14 mouse cellular contexts compared by ENCODE assay signal in genomic region chrX:134716863-134717262, GRCm38 (mm10). TPM values are rescaled to one million over a fixed set of nuclear protein-coding genes. Genes with fewer than 3 reads are reported as not detected.
A peak's percentile ranks its signal among the peaks of the same experiment; 100 is the strongest.
DNase-seq lines count a peak whose midpoint lies in the region; ATAC-seq and TF ChIP-seq lines count a peak whose summit lies in the region.
"Had no signal": no experiment of that assay in that cellular context is flagged by ENCODE, and none has a peak within 500 bp of the region (broad histone marks: within the 10 kb centered on the region; RNA-seq: fewer than 3 reads in every experiment).

No protein-coding gene starts in this region.

- 0 out of 2 replicates have a peak overlapping the region, but pooled peaks have one; percentile 59 for H3K4me3 ChIP-seq in hindbrain, embryonic 10.5 days
- H3K4me3 ChIP-seq in hindbrain, embryonic 16.5 days (ENCODE audit: low read length) = no peak overlapping the region
- no peak overlapping the region for H3K4me3 ChIP-seq in hindbrain, postnatal 0 days (ENCODE audit: low read length)
- H3K4me3 ChIP-seq in myocyte = no peak overlapping the region
- H3K4me3 ChIP-seq in intestine, embryonic 16.5 days (ENCODE audit: low read length) = no peak overlapping the region

- TF ChIP-seq POLR2A in myocyte (IDR thresholded peaks at IDR 0.05; ENCODE audit: insufficient read length, low read depth) = no peak

- H3K36me3 ChIP-seq in hindbrain, embryonic 10.5 days = peaks cover 17% of the 10 kb centered on the region
- peaks cover 4% of the 10 kb centered on the region; the same call in 1 of the 2 replicates for H3K36me3 ChIP-seq in hindbrain, embryonic 16.5 days (ENCODE audit: control insufficient read depth, insufficient read depth, low read length)
- no peaks in the 10 kb centered on the region for H3K36me3 ChIP-seq in hindbrain, postnatal 0 days (ENCODE audit: insufficient read depth, low read length)
- no peaks in the 10 kb centered on the region for H3K36me3 ChIP-seq in myocyte (ENCODE audit: control insufficient read depth, insufficient read depth)
- H3K36me3 ChIP-seq in intestine, embryonic 16.5 days (ENCODE audit: control insufficient read depth, insufficient read depth, low read length) = no peaks in the 10 kb centered on the region
- H3K36me3 ChIP-seq: liver, embryonic 12.5 days had no signal

- DNase-seq in hindbrain, embryonic 10.5 days (ENCODE audit: low spot score) = no peak
- peak; percentile 71 for DNase-seq in embryo, embryonic 10 days (ENCODE audit: low spot score)
- DNase-seq in hindbrain, postnatal 0 days (ENCODE audit: low spot score) = no peak
- DNase-seq in urinary bladder, postnatal 10 days (ENCODE audit: low spot score) = no peak
- DNase-seq in thymus, postnatal 4 days = no peak
- DNase-seq: adrenal gland, adult 2 months; cerebellum, adult 2 months; spleen, adult 18-20 months; thymus, postnatal 36 days had no signal

- no peak overlapping the region for H3K9ac ChIP-seq in hindbrain, embryonic 16.5 days (ENCODE audit: low read depth, low read length)
- no peak overlapping the region; the same call in 1 of the 2 replicates for H3K9ac ChIP-seq in hindbrain, postnatal 0 days (replicated peaks; ENCODE audit: low read length)
- H3K9ac ChIP-seq in intestine, embryonic 16.5 days (ENCODE audit: low read depth, low read length) = no peak overlapping the region
- H3K9ac ChIP-seq: liver, embryonic 12.5 days had no signal

- H3K9me3 ChIP-seq in hindbrain, embryonic 10.5 days = no peaks in the 10 kb centered on the region
- no peaks in the 10 kb centered on the region for H3K9me3 ChIP-seq in hindbrain, embryonic 16.5 days (ENCODE audit: control insufficient read depth, low read length)
- no peaks in the 10 kb centered on the region for H3K9me3 ChIP-seq in hindbrain, postnatal 0 days (ENCODE audit: low read length)
- no peaks in the 10 kb centered on the region for H3K9me3 ChIP-seq in intestine, embryonic 16.5 days (ENCODE audit: control insufficient read depth, low read length)
- H3K9me3 ChIP-seq: limb, embryonic 10.5 days; liver, embryonic 12.5 days had no signal

- no peak overlapping the region for H3K4me2 ChIP-seq in hindbrain, embryonic 16.5 days (ENCODE audit: low read length)
- H3K4me2 ChIP-seq in hindbrain, postnatal 0 days (ENCODE audit: low read depth, low read length) = peak overlapping the region; percentile 53; the same call in 1 of the 2 replicates
- H3K4me2 ChIP-seq in myocyte (ENCODE audit: low read depth) = no peak overlapping the region
- no peak overlapping the region for H3K4me2 ChIP-seq in intestine, embryonic 16.5 days (ENCODE audit: low read depth, low read length)

- no peak overlapping the region for H3ac ChIP-seq in myocyte (ENCODE audit: control insufficient read depth, insufficient read length)

- peak overlapping the region; percentile 91; the same call in 1 of the 2 replicates for H3K27ac ChIP-seq in hindbrain, embryonic 10.5 days
- H3K27ac ChIP-seq in hindbrain, embryonic 16.5 days (ENCODE audit: low read depth, low read length) = no peak overlapping the region
- H3K27ac ChIP-seq in hindbrain, postnatal 0 days = no peak overlapping the region
- no peak overlapping the region for H3K27ac ChIP-seq in intestine, embryonic 16.5 days (ENCODE audit: low read length)
- H3K27ac ChIP-seq: liver, embryonic 12.5 days had no signal

- 19% methylated on average over 3 of the region's 3 CpGs for WGBS in hindbrain, embryonic 10.5 days
- 20% methylated on average over 3 of the region's 3 CpGs for WGBS in hindbrain, embryonic 16.5 days
- WGBS in hindbrain, postnatal 0 days = 46% methylated on average over 3 of the region's 3 CpGs
- 54% methylated on average over 3 of the region's 3 CpGs for WGBS in intestine, embryonic 16.5 days

- peaks cover 30% of the 10 kb centered on the region for H3K27me3 ChIP-seq in hindbrain, embryonic 10.5 days (ENCODE audit: insufficient read depth, poor library complexity, severe bottlenecking)
- H3K27me3 ChIP-seq in hindbrain, embryonic 16.5 days (replicated peaks; ENCODE audit: control insufficient read depth, insufficient read depth, low read length) = no peaks in the 10 kb centered on the region
- H3K27me3 ChIP-seq in hindbrain, postnatal 0 days (ENCODE audit: insufficient read depth, low read length) = no peaks in the 10 kb centered on the region
- no peaks in the 10 kb centered on the region for H3K27me3 ChIP-seq in myocyte (ENCODE audit: control insufficient read depth, insufficient read depth, insufficient read length)
- no peaks in the 10 kb centered on the region for H3K27me3 ChIP-seq in intestine, embryonic 16.5 days (replicated peaks; ENCODE audit: control insufficient read depth, insufficient read depth, low read length)

- H3K79me2 ChIP-seq in myocyte (ENCODE audit: control insufficient read depth, insufficient read depth) = no peaks in the 10 kb centered on the region

- TF ChIP-seq CTCF in hindbrain, postnatal 0 days (IDR thresholded peaks at IDR 0.05; ENCODE audit: low read depth) = no peak

- no peak for ATAC-seq in hindbrain, embryonic 16.5 days
- ATAC-seq in hindbrain, postnatal 0 days = no peak
- no peak for ATAC-seq in intestine, embryonic 16.5 days
- ATAC-seq: liver, embryonic 12.5 days had no signal

- H3K4me1 ChIP-seq in hindbrain, embryonic 10.5 days (replicated peaks) = no peaks in the 10 kb centered on the region; the same call in 1 of the 2 replicates
- H3K4me1 ChIP-seq in hindbrain, embryonic 16.5 days (ENCODE audit: control insufficient read depth, insufficient read depth, low read depth, low read length) = no peaks in the 10 kb centered on the region
- H3K4me1 ChIP-seq in hindbrain, postnatal 0 days (ENCODE audit: insufficient read depth, low read length) = no peaks in the 10 kb centered on the region
- H3K4me1 ChIP-seq in intestine, embryonic 16.5 days (ENCODE audit: control insufficient read depth, insufficient read depth, low read length) = no peaks in the 10 kb centered on the region
- H3K4me1 ChIP-seq: limb, embryonic 10.5 days; liver, embryonic 12.5 days had no signal

TF ChIP-seq in myocyte, 11 proteins besides CTCF, POLR2A, EP300 and RAD21:
- TF ChIP-seq TCF12 (IDR thresholded peaks at IDR 0.05; ENCODE audit: insufficient read depth, poor library complexity, severe bottlenecking) = no peak
- TF ChIP-seq REST (IDR thresholded peaks at IDR 0.05; ENCODE audit: insufficient read depth, insufficient read length) = no peak
- peak in 2 of 3 experiments; percentile 40 to 68 for TF ChIP-seq MYOG (IDR thresholded peaks at IDR 0.05; ENCODE audit: control insufficient read depth in 1 of 3, insufficient read depth in 1 of 3, insufficient read length in 2 of 3, low read depth in 2 of 3)
- no peak for TF ChIP-seq MAX (IDR thresholded peaks at IDR 0.05; ENCODE audit: low read depth)
- peak in 2 of 3 experiments; percentile 67 to 72 for TF ChIP-seq MYOD1 (IDR thresholded peaks at IDR 0.05; ENCODE audit: control insufficient read depth in 1 of 3, insufficient read length in 2 of 3, low read depth in 2 of 3)
- peak; percentile 12 for TF ChIP-seq TCF3 (IDR thresholded peaks at IDR 0.05; ENCODE audit: insufficient read length, low read depth)
TF ChIP-seq in myocyte: peak in this region for 3.

RNA-seq across cellular contexts. Expression of gene Armcx1, which starts 0.9 kb away (rescaled TPM):
- 41.8 and 47.0 TPM in 2 replicates for polyA plus RNA-seq in hindbrain, embryonic 10.5 days (2016; fragmentation: Nextera tagmentation; extraction: Ambion mirVana)
- polyA plus RNA-seq in hindbrain, embryonic 16.5 days (2015; fragmentation: Nextera tagmentation; extraction: Ambion mirVana) = 105 and 112 TPM in 2 replicates
- 29.9 and 36.0 TPM in 2 replicates for total RNA-seq in hindbrain, postnatal 0 days (2014; rRNA removed)
- 67.1 and 72.7 TPM in 2 replicates for polyA plus RNA-seq in hindbrain, postnatal 0 days (2015; fragmentation: Nextera tagmentation; extraction: Ambion mirVana)
- polyA plus RNA-seq in myocyte (2012; fragmentation: generic; extraction: Trizol) = 6.0 TPM
- 34.8 and 36.7 TPM in 2 replicates for polyA plus RNA-seq in intestine, embryonic 16.5 days (2015; fragmentation: Nextera tagmentation; extraction: Ambion mirVana)

RNA-seq across cellular contexts. Expression of gene Armcx4, which starts 30.5 kb away (rescaled TPM):
- polyA plus RNA-seq in hindbrain, embryonic 10.5 days (2016; fragmentation: Nextera tagmentation; extraction: Ambion mirVana) = 4.2 and 6.4 TPM in 2 replicates
- 4.2 and 4.6 TPM in 2 replicates for polyA plus RNA-seq in hindbrain, embryonic 16.5 days (2015; fragmentation: Nextera tagmentation; extraction: Ambion mirVana)
- total RNA-seq in hindbrain, postnatal 0 days (2014; rRNA removed) = 12.8 and 12.9 TPM in 2 replicates
- 5.6 and 6.0 TPM in 2 replicates for polyA plus RNA-seq in hindbrain, postnatal 0 days (2015; fragmentation: Nextera tagmentation; extraction: Ambion mirVana)
- polyA plus RNA-seq in myocyte (2012; fragmentation: generic; extraction: Trizol) = 4.0 TPM
- polyA plus RNA-seq in intestine, embryonic 16.5 days (2015; fragmentation: Nextera tagmentation; extraction: Ambion mirVana) = 1.8 and 2.1 TPM in 2 replicates

RNA-seq across cellular contexts. Expression of gene Armcx6, which starts 34.4 kb away (rescaled TPM):
- 15.7 and 16.1 TPM in 2 replicates for polyA plus RNA-seq in hindbrain, embryonic 10.5 days (2016; fragmentation: Nextera tagmentation; extraction: Ambion mirVana)
- 48.2 and 50.2 TPM in 2 replicates for polyA plus RNA-seq in hindbrain, embryonic 16.5 days (2015; fragmentation: Nextera tagmentation; extraction: Ambion mirVana)
- 21.9 and 26.9 TPM in 2 replicates for total RNA-seq in hindbrain, postnatal 0 days (2014; rRNA removed)
- polyA plus RNA-seq in hindbrain, postnatal 0 days (2015; fragmentation: Nextera tagmentation; extraction: Ambion mirVana) = 47.4 and 47.5 TPM in 2 replicates
- 6.7 TPM for polyA plus RNA-seq in myocyte (2012; fragmentation: generic; extraction: Trizol)
- polyA plus RNA-seq in intestine, embryonic 16.5 days (2015; fragmentation: Nextera tagmentation; extraction: Ambion mirVana) = 14.5 and 14.8 TPM in 2 replicates

RNA-seq across cellular contexts. Expression of gene Armcx3, which starts 39.5 kb away (rescaled TPM):
- polyA plus RNA-seq in hindbrain, embryonic 10.5 days (2016; fragmentation: Nextera tagmentation; extraction: Ambion mirVana) = 47.7 and 57.1 TPM in 2 replicates
- 99.4 and 110 TPM in 2 replicates for polyA plus RNA-seq in hindbrain, embryonic 16.5 days (2015; fragmentation: Nextera tagmentation; extraction: Ambion mirVana)
- total RNA-seq in hindbrain, postnatal 0 days (2014; rRNA removed) = 43.5 and 51.3 TPM in 2 replicates
- polyA plus RNA-seq in hindbrain, postnatal 0 days (2015; fragmentation: Nextera tagmentation; extraction: Ambion mirVana) = 91.7 and 93.4 TPM in 2 replicates
- 24.2 TPM for polyA plus RNA-seq in myocyte (2012; fragmentation: generic; extraction: Trizol)
- polyA plus RNA-seq in intestine, embryonic 16.5 days (2015; fragmentation: Nextera tagmentation; extraction: Ambion mirVana) = 57.9 and 60.6 TPM in 2 replicates
